Mouse (Mus musculus) liver, embryonic 15.5 days (tissue): ENCODE results near the gene Ctsk. TPM values are rescaled to one million over a fixed set of nuclear protein-coding genes. Genes with fewer than 3 reads are reported as not detected.

Experiments
- ATAC-seq: fragments of 200-750 bp; cut with Nextera tagmentation; 2 replicates; pipeline ENCODE4 v1.8.0; 2017; ENCODE audit warnings: moderate number of reproducible peaks, mild to moderate bottlenecking, moderate library complexity; ENCODE audit not compliant: insufficient read depth
- H3K27ac ChIP-seq: fragments of 300-500 bp; sonication (generic); replicated peaks from 2 replicates; pipeline ENCODE4 v1.5.1; 2015; ENCODE audit warnings: mild to moderate bottlenecking, inconsistent platforms
- H3K27me3 ChIP-seq: fragments of 300-500 bp; sonication (generic); 2 replicates; pipeline ENCODE4 v1.6.1; 2015; ENCODE audit warnings: mild to moderate bottlenecking, inconsistent platforms
- H3K36me3 ChIP-seq: fragments of 300-500 bp; sonication (generic); replicated peaks from 2 replicates; pipeline ENCODE4 v1.6.1; 2015; ENCODE audit warnings: moderate library complexity, mild to moderate bottlenecking, inconsistent platforms
- H3K4me1 ChIP-seq: fragments of 300-500 bp; sonication (generic); replicated peaks from 2 replicates; pipeline ENCODE4 v1.6.1; 2015; ENCODE audit warnings: inconsistent platforms
- H3K4me2 ChIP-seq: fragments of 300-500 bp; sonication (generic); 2 replicates; pipeline ENCODE4 v1.6.1; 2015; ENCODE audit warnings: moderate library complexity, mild to moderate bottlenecking, inconsistent platforms
- H3K4me3 ChIP-seq: fragments of 300-500 bp; sonication (generic); replicated peaks from 2 replicates; pipeline ENCODE4 v1.5.1; 2015; ENCODE audit warnings: mild to moderate bottlenecking, inconsistent platforms
- H3K9ac ChIP-seq: fragments of 300-500 bp; sonication (generic); 2 replicates; pipeline ENCODE4 v1.6.1; 2015; ENCODE audit warnings: moderate library complexity, mild to moderate bottlenecking, inconsistent platforms
- H3K9me3 ChIP-seq: fragments of 300-500 bp; sonication (generic); replicated peaks from 2 replicates; pipeline ENCODE4 v1.6.1; 2016; ENCODE audit warnings: inconsistent platforms
- WGBS: fragments of 180-500 bp; shearing (Covaris S2); methylation state at CpG from one replicate; pipeline ENCODE4 v1.1.7; 2015; ENCODE audit warnings: mixed read lengths; ENCODE audit not compliant: insufficient replicate concordance; 5-methylcytosine and 5-hydroxymethylcytosine counted together
- polyA plus RNA-seq: library from polyadenylated mRNA; unstranded; fragments of >200 nt; fragmentation: Nextera tagmentation; extraction: Ambion mirVana; gene quantifications from 2 replicates; pipeline ENCODE4 v1.2.1, GENCODE M21; 2015

Gene Ctsk
- 1.3 and 1.8 TPM in 2 replicates for polyA plus RNA-seq

- Histone ChIP-seq H3K9ac (no peak within 1 kb of the TSS), H3K9me3 (no peaks in the 10 kb centered on the region), H3K4me3 (no peak within 1 kb of the TSS), H3K4me1 (0 out of 2 replicates have a peak, but pooled peaks cover 3% of the 10 kb centered on the region), H3K4me2 (no peak within 1 kb of the TSS), H3K27ac (no peak within 1 kb of the TSS), H3K36me3 (peaks cover 32% of the 10 kb centered on the region), H3K27me3 (peaks cover 8% of the 10 kb centered on the region)
- WGBS: 79% methylated on average over 7 of the region's 7 CpGs
- ATAC-seq: no peak
These were observed at the start of gene Ctsk for GRCm38 (mm10) chr3:95499024-95499423. Ctsk (plus strand) TSS chr3:95499256.

- ATAC-seq: no peak; the same call in 1 of the 2 replicates
- Histone ChIP-seq H3K4me1 (0 out of 2 replicates have a peak, but pooled peaks cover 1% of the 10 kb centered on the region), H3K4me2 (no peak overlapping the region), H3K4me3 (no peak overlapping the region), H3K27ac (no peak overlapping the region), H3K9ac (no peak overlapping the region), H3K27me3 (no peaks in the 10 kb centered on the region), H3K36me3 (peaks cover 62% of the 10 kb centered on the region), H3K9me3 (no peaks in the 10 kb centered on the region)
- 25% methylated on average over 1 of the region's 1 CpGs for WGBS
These were observed 48.6 kb upstream of the Ctsk start for GRCm38 (mm10) chr3:95450408-95450807.

- H3K4me2 ChIP-seq: no peak overlapping the region
- ATAC-seq: no peak
- H3K36me3 ChIP-seq: peaks cover 62% of the 10 kb centered on the region
- WGBS: 88% methylated on average over 3 of the region's 3 CpGs
- H3K9me3 ChIP-seq: no peaks in the 10 kb centered on the region
- no peaks in the 10 kb centered on the region for H3K27me3 ChIP-seq
- no peak overlapping the region for H3K4me3 ChIP-seq
- H3K4me1 ChIP-seq: no peaks in the 10 kb centered on the region
- H3K9ac ChIP-seq: no peak overlapping the region
- no peak overlapping the region for H3K27ac ChIP-seq
These were observed 48.1 kb upstream of the Ctsk start for GRCm38 (mm10) chr3:95450915-95451314.

GRCm38 (mm10) chr3:95456367-95456766 is 42.7 kb upstream of the Ctsk start:
- Histone ChIP-seq H3K27ac (no peak overlapping the region), H3K27me3 (no peaks in the 10 kb centered on the region), H3K36me3 (peaks cover 52% of the 10 kb centered on the region), H3K9me3 (no peaks in the 10 kb centered on the region), H3K4me3 (no peak overlapping the region), H3K4me1 (peaks cover 17% of the 10 kb centered on the region), H3K4me2 (no peak overlapping the region), H3K9ac (no peak overlapping the region)
- WGBS: 69% methylated on average over 5 of the region's 5 CpGs
- no peak for ATAC-seq

- Histone ChIP-seq H3K9me3 (no peaks in the 10 kb centered on the region), H3K9ac (no peak overlapping the region), H3K36me3 (peaks cover 49% of the 10 kb centered on the region), H3K27me3 (no peaks in the 10 kb centered on the region), H3K27ac (peak overlapping the region; percentile 14; the same call in 1 of the 2 replicates), H3K4me2 (no peak overlapping the region), H3K4me1 (peaks cover 17% of the 10 kb centered on the region), H3K4me3 (no peak overlapping the region)
- no peak for ATAC-seq
- 53% methylated on average over 3 of the region's 3 CpGs for WGBS
These were observed 41.3 kb upstream of the Ctsk start for GRCm38 (mm10) chr3:95457758-95458157.

- H3K36me3 ChIP-seq: peaks cover 38% of the 10 kb centered on the region
These were observed 39.7 kb upstream of the Ctsk start for GRCm38 (mm10) chr3:95459381-95459780.

GRCm38 (mm10) chr3:95463852-95464251 is 35.2 kb upstream of the Ctsk start:
- Histone ChIP-seq H3K9me3 (no peaks in the 10 kb centered on the region), H3K27ac (no peak overlapping the region), H3K36me3 (peaks cover 48% of the 10 kb centered on the region), H3K4me1 (peaks cover 9% of the 10 kb centered on the region), H3K4me2 (no peak overlapping the region), H3K9ac (no peak overlapping the region), H3K27me3 (no peaks in the 10 kb centered on the region), H3K4me3 (no peak overlapping the region)
- no peak for ATAC-seq

More at GRCm38 (mm10) chr3:95459381-95459780, 39.7 kb upstream of the Ctsk start:
- H3K4me2 ChIP-seq: no peak overlapping the region
- H3K27me3 ChIP-seq: no peaks in the 10 kb centered on the region
- peaks cover 21% of the 10 kb centered on the region for H3K4me1 ChIP-seq
- no peaks in the 10 kb centered on the region for H3K9me3 ChIP-seq
- no peak overlapping the region for H3K4me3 ChIP-seq
- no peak overlapping the region for H3K27ac ChIP-seq
- H3K9ac ChIP-seq: no peak overlapping the region
- 66% methylated on average over 1 of the region's 1 CpGs for WGBS
- no peak for ATAC-seq

- Histone ChIP-seq H3K4me3 (no peak overlapping the region), H3K4me1 (no peaks in the 10 kb centered on the region), H3K9ac (no peak overlapping the region), H3K27ac (no peak overlapping the region), H3K9me3 (no peaks in the 10 kb centered on the region), H3K36me3 (peaks cover 84% of the 10 kb centered on the region), H3K4me2 (no peak overlapping the region), H3K27me3 (no peaks in the 10 kb centered on the region)
- ATAC-seq: no peak
- 89% methylated on average over 1 of the region's 1 CpGs for WGBS
These were observed 20.1 kb upstream of the Ctsk start for GRCm38 (mm10) chr3:95478966-95479365.

- no peak overlapping the region for H3K4me3 ChIP-seq
- ATAC-seq: no peak
- no peak overlapping the region for H3K4me2 ChIP-seq
- no peaks in the 10 kb centered on the region for H3K27me3 ChIP-seq
- H3K9me3 ChIP-seq: no peaks in the 10 kb centered on the region
- H3K9ac ChIP-seq: no peak overlapping the region
- no peak overlapping the region for H3K27ac ChIP-seq
- H3K36me3 ChIP-seq: peaks cover 82% of the 10 kb centered on the region
- H3K4me1 ChIP-seq: no peaks in the 10 kb centered on the region
- WGBS: 31% methylated on average over 2 of the region's 2 CpGs
These were observed 12.6 kb upstream of the Ctsk start for GRCm38 (mm10) chr3:95486421-95486820.

- H3K36me3 ChIP-seq: peaks cover 90% of the 10 kb centered on the region
- no peak overlapping the region for H3K27ac ChIP-seq
- no peaks in the 10 kb centered on the region for H3K9me3 ChIP-seq
- WGBS: 68% methylated on average over 3 of the region's 3 CpGs
- no peaks in the 10 kb centered on the region for H3K4me1 ChIP-seq
- no peak overlapping the region for H3K4me3 ChIP-seq
- no peak overlapping the region for H3K4me2 ChIP-seq
- H3K9ac ChIP-seq: no peak overlapping the region
- no peaks in the 10 kb centered on the region for H3K27me3 ChIP-seq
- no peak for ATAC-seq
These were observed 10.4 kb upstream of the Ctsk start for GRCm38 (mm10) chr3:95488679-95489078.

GRCm38 (mm10) chr3:95490238-95490637 is 8.8 kb upstream of the Ctsk start:
- no peak for ATAC-seq
- Histone ChIP-seq H3K27ac (no peak overlapping the region), H3K4me3 (no peak overlapping the region), H3K9ac (no peak overlapping the region), H3K27me3 (no peaks in the 10 kb centered on the region), H3K9me3 (no peaks in the 10 kb centered on the region), H3K36me3 (peaks cover 95% of the 10 kb centered on the region), H3K4me2 (no peak overlapping the region), H3K4me1 (no peaks in the 10 kb centered on the region)
- 92% methylated on average over 2 of the region's 2 CpGs for WGBS

- no peak overlapping the region for H3K9ac ChIP-seq
- H3K27me3 ChIP-seq: no peaks in the 10 kb centered on the region
- no peaks in the 10 kb centered on the region for H3K9me3 ChIP-seq
- peak; percentile 64; the same call in 1 of the 2 replicates for ATAC-seq
- WGBS: 60% methylated on average over 6 of the region's 6 CpGs
- H3K4me1 ChIP-seq: 0 out of 2 replicates have a peak, but pooled peaks cover 3% of the 10 kb centered on the region
- H3K36me3 ChIP-seq: peaks cover 77% of the 10 kb centered on the region
- no peak overlapping the region for H3K27ac ChIP-seq
- H3K4me2 ChIP-seq: no peak overlapping the region
- no peak overlapping the region for H3K4me3 ChIP-seq
These were observed 4.7 kb upstream of the Ctsk start for GRCm38 (mm10) chr3:95494342-95494741.
